In the genomic region with DNA sequence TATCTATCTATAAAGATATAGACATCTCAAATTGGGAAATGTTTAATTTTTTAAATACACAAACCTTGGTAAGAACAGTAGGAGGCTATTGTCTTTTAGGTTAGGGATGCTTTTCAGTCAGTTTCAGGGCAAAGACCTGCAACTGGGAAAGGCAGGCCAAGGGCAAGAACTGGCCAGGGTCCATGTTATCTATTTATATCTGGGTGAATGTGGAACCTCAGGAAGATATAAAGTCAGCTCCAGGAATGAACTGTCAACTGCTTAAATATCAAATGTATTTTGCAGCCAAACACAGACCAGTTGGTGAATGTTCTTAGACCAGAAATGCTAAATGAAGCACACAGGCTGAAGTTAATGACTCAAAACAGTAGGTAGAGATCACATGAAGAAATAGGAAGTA, we compare ENCODE assay signal across 25 mouse cellular contexts.
A peak's percentile ranks its signal among the peaks of the same experiment; 100 is the strongest.
DNase-seq lines count a peak whose midpoint lies in the region; ATAC-seq and TF ChIP-seq lines count a peak whose summit lies in the region.
"Had no signal": no experiment of that assay in that cellular context is flagged by ENCODE, and none has a peak within 500 bp of the region (broad histone marks: within the 10 kb centered on the region; RNA-seq: fewer than 3 reads in every experiment).

No protein-coding gene starts in this region.

- no peak overlapping the region for H3K4me3 ChIP-seq in gastrocnemius, adult 2 months
- H3K4me3 ChIP-seq in forebrain, embryonic 14.5 days (ENCODE audit: low read depth, low read length): no peak overlapping the region
- H3K4me3 ChIP-seq in kidney, embryonic 15.5 days (replicated peaks): no peak overlapping the region
- H3K4me3 ChIP-seq: erythroblast, embryonic 14.5 days; forebrain, embryonic 12.5 days; heart, embryonic 10.5 days; heart, embryonic 15.5 days; limb, embryonic 12.5 days; liver, embryonic 15.5 days; midbrain, embryonic 10.5 days; midbrain, embryonic 15.5 days; neural tube, embryonic 15.5 days had no signal

- H3K36me3 ChIP-seq in forebrain, embryonic 14.5 days (ENCODE audit: control insufficient read depth, insufficient read depth, low read length): no peaks in the 10 kb centered on the region
- no peaks in the 10 kb centered on the region for H3K36me3 ChIP-seq in kidney, embryonic 15.5 days
- H3K36me3 ChIP-seq: forebrain, embryonic 12.5 days; heart, embryonic 10.5 days; heart, embryonic 15.5 days; limb, embryonic 12.5 days; liver, embryonic 15.5 days; midbrain, embryonic 10.5 days; midbrain, embryonic 15.5 days; neural tube, embryonic 15.5 days had no signal

- no peak overlapping the region for H3K27ac ChIP-seq in gastrocnemius, adult 2 months
- H3K27ac ChIP-seq in forebrain, embryonic 14.5 days (ENCODE audit: low read depth, low read length): no peak overlapping the region
- H3K27ac ChIP-seq in kidney, embryonic 15.5 days: no peak overlapping the region
- H3K27ac ChIP-seq: forebrain, embryonic 12.5 days; heart, embryonic 10.5 days; heart, embryonic 15.5 days; limb, embryonic 12.5 days; liver, embryonic 15.5 days; midbrain, embryonic 10.5 days; midbrain, embryonic 15.5 days; neural tube, embryonic 15.5 days had no signal

- H3K4me2 ChIP-seq in forebrain, embryonic 14.5 days (ENCODE audit: low read length): no peak overlapping the region
- H3K4me2 ChIP-seq in kidney, embryonic 15.5 days: no peak overlapping the region
- H3K4me2 ChIP-seq: forebrain, embryonic 12.5 days; heart, embryonic 15.5 days; limb, embryonic 12.5 days; liver, embryonic 15.5 days; lung, embryonic 14.5 days; midbrain, embryonic 15.5 days; neural tube, embryonic 15.5 days had no signal

- no peaks in the 10 kb centered on the region for H3K27me3 ChIP-seq in forebrain, embryonic 14.5 days (replicated peaks; ENCODE audit: control insufficient read depth, insufficient read depth, low read length)
- no peaks in the 10 kb centered on the region for H3K27me3 ChIP-seq in kidney, embryonic 15.5 days
- H3K27me3 ChIP-seq: forebrain, embryonic 12.5 days; heart, embryonic 15.5 days; limb, embryonic 12.5 days; liver, embryonic 15.5 days; midbrain, embryonic 15.5 days; neural tube, embryonic 15.5 days had no signal

- no peak for ATAC-seq in forebrain, embryonic 14.5 days
- no peak for ATAC-seq in kidney, embryonic 15.5 days (replicated peaks; ENCODE audit: low FRiP score)
- ATAC-seq: hindbrain, embryonic 16.5 days; midbrain, embryonic 15.5 days had no signal

- TF ChIP-seq CTCF in gastrocnemius, adult 2 months (IDR thresholded peaks at IDR 0.05): no peak

- DNase-seq in gastrocnemius, postnatal 14 days: peak; percentile 6
- no peak for DNase-seq in gastrocnemius, adult 2 months
- peak; percentile 11 for DNase-seq in cerebellum, adult 11 months
- peak; percentile 62 for DNase-seq in cerebellum, adult 9-10 months
- DNase-seq in forebrain, embryonic 14.5 days (ENCODE audit: low spot score): no peak
- DNase-seq in Muller cell, postnatal 12 days (ENCODE audit: inconsistent ontology term): no peak
- DNase-seq: adrenal gland, postnatal 25 days; kidney, adult 18-20 months; layer of hippocampus, adult 9-11 months; lung, embryonic 14.5 days; retina, postnatal 1 day; right cerebral cortex, postnatal 14 days; thymus, adult 18-20 months; thymus, postnatal 36 days had no signal

- no peaks in the 10 kb centered on the region for H3K4me1 ChIP-seq in forebrain, embryonic 14.5 days (ENCODE audit: control insufficient read depth, insufficient read depth, low read length)
- H3K4me1 ChIP-seq in kidney, embryonic 15.5 days: no peaks in the 10 kb centered on the region
- H3K4me1 ChIP-seq: forebrain, embryonic 12.5 days; heart, embryonic 10.5 days; heart, embryonic 15.5 days; limb, embryonic 12.5 days; liver, embryonic 15.5 days; midbrain, embryonic 10.5 days; midbrain, embryonic 15.5 days; neural tube, embryonic 15.5 days had no signal

- no peak overlapping the region for H3K9ac ChIP-seq in forebrain, embryonic 14.5 days (ENCODE audit: low read length)
- no peak overlapping the region for H3K9ac ChIP-seq in kidney, embryonic 15.5 days
- H3K9ac ChIP-seq: forebrain, embryonic 12.5 days; heart, embryonic 15.5 days; limb, embryonic 12.5 days; liver, embryonic 15.5 days; lung, embryonic 14.5 days; midbrain, embryonic 15.5 days; neural tube, embryonic 15.5 days had no signal

- H3K9me3 ChIP-seq in forebrain, embryonic 14.5 days (replicated peaks; ENCODE audit: control insufficient read depth, low read length): no peaks in the 10 kb centered on the region
- H3K9me3 ChIP-seq in kidney, embryonic 15.5 days (replicated peaks): no peaks in the 10 kb centered on the region
- H3K9me3 ChIP-seq: forebrain, embryonic 12.5 days; heart, embryonic 10.5 days; heart, embryonic 15.5 days; limb, embryonic 12.5 days; liver, embryonic 15.5 days; midbrain, embryonic 10.5 days; midbrain, embryonic 15.5 days; neural tube, embryonic 15.5 days had no signal

- intact Hi-C loops in gastrocnemius, postnatal 14 days (cut with DNase I; ENCODE audit: low total_unique reads): no loop called here
- intact Hi-C loops in gastrocnemius, adult 2 months (cut with DNase I): no loop called here

Comparison
In these comparisons a context has a peak if more than half of its experiments do, and no peak if none do; other contexts are left out.
1. DNase-seq: peak in gastrocnemius, postnatal 14 days (single experiment), cerebellum, adult 11 months (single experiment) and cerebellum, adult 9-10 months (single experiment); none in gastrocnemius, adult 2 months (single experiment), forebrain, embryonic 14.5 days (single experiment) and Muller cell, postnatal 12 days (single experiment).